Mouse (Mus musculus): Measurements from ENCODE around the gene Arfip1.

DNA sequence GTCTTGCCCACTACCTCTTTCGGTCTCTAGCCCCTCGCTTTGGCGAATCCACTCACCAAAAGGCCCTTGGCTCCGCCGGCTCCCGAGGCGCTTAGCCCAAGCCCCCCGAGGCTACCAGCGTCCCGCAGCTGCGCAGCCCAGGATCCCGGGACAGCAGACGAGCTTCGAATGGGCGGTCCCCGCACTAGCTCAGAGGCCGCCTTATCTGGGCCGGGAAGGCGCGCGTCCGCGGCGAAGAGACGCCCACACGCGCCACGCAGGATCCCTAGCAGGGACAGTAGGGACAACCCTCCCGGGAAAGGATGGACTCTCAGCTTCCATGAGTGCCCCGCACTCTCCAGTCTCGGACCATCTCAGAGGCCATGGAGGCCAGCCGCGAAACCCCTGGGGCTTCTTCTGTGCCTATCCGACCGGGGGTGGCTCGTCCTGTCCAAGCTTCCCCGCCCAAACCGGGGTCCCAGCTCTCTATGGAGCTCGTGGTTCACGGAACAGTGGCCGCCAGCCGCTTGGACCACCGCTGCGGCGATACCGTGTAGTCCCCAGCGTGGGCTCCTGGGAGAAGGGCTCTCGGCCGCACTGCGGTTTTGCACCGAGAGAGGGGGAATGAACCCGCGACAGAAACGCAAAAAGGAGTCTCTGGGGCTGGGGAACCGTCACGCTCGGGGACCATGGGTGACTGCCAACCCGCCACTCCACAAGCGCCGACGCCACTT, 103.0 kb downstream of the Arfip1 start:
- TF ChIP-seq CTCF (IDR thresholded peaks at IDR 0.05; ENCODE audit: low read depth) (no peak), EP300 (optimal IDR thresholded peaks at IDR 0.05) (no peak)
